Comparison of ENCODE assay signal across 8 mouse cellular contexts in the genomic region with DNA sequence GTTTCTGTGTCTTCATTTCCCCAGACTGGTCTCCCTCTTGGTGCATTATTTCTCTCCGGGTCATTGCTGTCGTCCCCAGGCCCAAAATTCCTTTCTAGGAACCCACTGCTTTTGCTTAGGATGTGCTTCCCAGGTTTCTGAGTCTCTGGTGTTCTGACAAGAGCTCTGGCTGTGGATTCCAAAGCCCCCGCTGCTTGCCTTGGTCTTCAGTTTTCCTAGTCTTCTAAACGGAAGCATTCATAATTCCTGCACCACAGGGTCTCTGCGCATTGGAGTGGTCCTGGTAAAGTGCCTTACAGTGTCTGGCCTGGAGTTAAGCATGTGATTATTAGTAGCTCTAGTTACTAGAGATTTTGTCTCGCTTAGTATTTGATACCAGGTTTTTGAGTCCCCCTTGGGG. TPM values are rescaled to one million over a fixed set of nuclear protein-coding genes. Genes with fewer than 3 reads are reported as not detected.
A peak's percentile ranks its signal among the peaks of the same experiment; 100 is the strongest.
DNase-seq lines count a peak whose midpoint lies in the region; ATAC-seq and TF ChIP-seq lines count a peak whose summit lies in the region.

No protein-coding gene starts in this region.

- TF ChIP-seq CTCF in gastrocnemius, adult 2 months (IDR thresholded peaks at IDR 0.05) = no peak
- TF ChIP-seq CTCF in C2C12 (IDR thresholded peaks at IDR 0.05; ENCODE audit: control insufficient read depth, insufficient read depth, insufficient read length) = no peak
- no peak for TF ChIP-seq CTCF in liver, postnatal 0 days (IDR thresholded peaks at IDR 0.05; ENCODE audit: low read depth)

- H3K4me3 ChIP-seq in gastrocnemius, adult 2 months = peak overlapping the region; percentile 100
- H3K4me3 ChIP-seq in C2C12 (ENCODE audit: insufficient read depth, poor library complexity, severe bottlenecking) = peak overlapping the region; percentile 60
- peak overlapping the region; percentile 98 for H3K4me3 ChIP-seq in forebrain, embryonic 13.5 days
- peak overlapping the region; percentile 90 for H3K4me3 ChIP-seq in liver, postnatal 0 days (ENCODE audit: low read depth, low read length)

- H3K79me3 ChIP-seq in C2C12 (ENCODE audit: low read depth) = peaks cover 51% of the 10 kb centered on the region

- TF ChIP-seq EP300 in liver, postnatal 0 days (IDR thresholded peaks at IDR 0.05; ENCODE audit: low read depth) = no peak

- H3ac ChIP-seq in C2C12 (ENCODE audit: control insufficient read depth, insufficient read length, low read depth) = peak overlapping the region; percentile 87

- DNase-seq in gastrocnemius, adult 2 months = no peak
- no peak for DNase-seq in gastrocnemius, adult 8-10 months (ENCODE audit: low spot score in 2 of 2)
- no peak for DNase-seq in liver, postnatal 0 days
- DNase-seq in left cerebral cortex, postnatal 25 days (ENCODE audit: low spot score in 2 of 2) = no peak
- DNase-seq in cerebellum, adult 11-12 months = no peak
- no peak for DNase-seq in kidney, postnatal 36 days

- ATAC-seq in forebrain, embryonic 13.5 days = no peak
- no peak for ATAC-seq in liver, postnatal 0 days

- H3K36me3 ChIP-seq in C2C12 (ENCODE audit: control insufficient read depth, insufficient read depth) = peaks cover 58% of the 10 kb centered on the region
- H3K36me3 ChIP-seq in forebrain, embryonic 13.5 days (ENCODE audit: poor library complexity, severe bottlenecking) = peaks cover 63% of the 10 kb centered on the region
- peaks cover 55% of the 10 kb centered on the region for H3K36me3 ChIP-seq in liver, postnatal 0 days (replicated peaks; ENCODE audit: insufficient read depth, low read length)

- H3K4me2 ChIP-seq in forebrain, embryonic 13.5 days = peak overlapping the region; percentile 93
- H3K4me2 ChIP-seq in liver, postnatal 0 days (ENCODE audit: low read depth, low read length) = peak overlapping the region; percentile 84

- peaks cover 74% of the 10 kb centered on the region for H3K79me2 ChIP-seq in C2C12 (ENCODE audit: control insufficient read depth, insufficient read depth)

- H3K27ac ChIP-seq in gastrocnemius, adult 2 months = peak overlapping the region; percentile 97
- H3K27ac ChIP-seq in forebrain, embryonic 13.5 days = peak overlapping the region; percentile 88
- H3K27ac ChIP-seq in liver, postnatal 0 days (ENCODE audit: low read depth) = peak overlapping the region; percentile 98

- WGBS in forebrain, embryonic 13.5 days = 21% methylated on average over 6 of the region's 6 CpGs
- 10% methylated on average over 6 of the region's 6 CpGs for WGBS in liver, postnatal 0 days (ENCODE audit: insufficient replicate concordance)

- peak overlapping the region; percentile 99 for H3K9ac ChIP-seq in forebrain, embryonic 13.5 days
- peak overlapping the region; percentile 96 for H3K9ac ChIP-seq in liver, postnatal 0 days (replicated peaks)

- intact Hi-C loops in gastrocnemius, adult 2 months (cut with DNase I) = loop anchor here (1.0 to 2.0 kb wide), 2 partner anchors 19 to 44 kb away; a partner anchor contains a TSS
- intact Hi-C loops in left cerebral cortex, postnatal 25 days (cut with DNase I) = loop anchor here (1.0 to 10.0 kb wide), 3 partner anchors 19 to 1094 kb away; a partner anchor contains a TSS

- no peaks in the 10 kb centered on the region for H3K9me3 ChIP-seq in forebrain, embryonic 13.5 days (replicated peaks)
- no peaks in the 10 kb centered on the region for H3K9me3 ChIP-seq in liver, postnatal 0 days (ENCODE audit: low read length)

- H3K4me1 ChIP-seq in forebrain, embryonic 13.5 days = peaks cover 20% of the 10 kb centered on the region
- peaks cover 39% of the 10 kb centered on the region for H3K4me1 ChIP-seq in liver, postnatal 0 days (ENCODE audit: insufficient read depth)

- no peaks in the 10 kb centered on the region for H3K27me3 ChIP-seq in C2C12 (ENCODE audit: control insufficient read depth, insufficient read depth, insufficient read length)
- no peaks in the 10 kb centered on the region for H3K27me3 ChIP-seq in forebrain, embryonic 13.5 days
- H3K27me3 ChIP-seq in liver, postnatal 0 days (ENCODE audit: insufficient read depth, low read length) = no peaks in the 10 kb centered on the region

TF ChIP-seq in C2C12, 6 proteins besides CTCF, POLR2A, EP300 and RAD21:
- TF ChIP-seq USF1 (IDR thresholded peaks at IDR 0.05; ENCODE audit: low read depth) (no peak), MAX (IDR thresholded peaks at IDR 0.05) (no peak), MYOG (IDR thresholded peaks at IDR 0.05; ENCODE audit: control insufficient read depth, extremely low read depth, insufficient read length) (no peak), MYOD1 (IDR thresholded peaks at IDR 0.05; ENCODE audit: control insufficient read depth, insufficient read length, low read depth) (no peak), FOSL1 (IDR thresholded peaks at IDR 0.05; ENCODE audit: insufficient read depth, low read length, poor library complexity, severe bottlenecking) (no peak), CEBPB (IDR thresholded peaks at IDR 0.05; ENCODE audit: low read depth) (no peak)

RNA-seq across cellular contexts. Expression of a gene that starts 0.8 kb away (rescaled TPM):
- 100 to 1,000 TPM; 165 to 171 TPM for total RNA-seq in gastrocnemius, adult 2 months (2021)
- total RNA-seq in gastrocnemius, adult 8-10 months (2022) = 100 to 1,000 TPM; 164 to 200 (median 181) TPM
- 102 TPM for polyA plus RNA-seq in C2C12 (2012; fragmentation: generic; extraction: Trizol)
- 60.5 and 68.9 TPM in 2 replicates for polyA plus RNA-seq in forebrain, embryonic 13.5 days (2015; fragmentation: Nextera tagmentation; extraction: Ambion mirVana)
- polyA plus RNA-seq in liver, postnatal 0 days (2015; fragmentation: Nextera tagmentation; extraction: Ambion mirVana) = 34.7 and 38.0 TPM in 2 replicates
- total RNA-seq in left cerebral cortex, postnatal 25 days (2021) = 100 to 1,000 TPM; 454 to 461 TPM

RNA-seq across cellular contexts. Expression of a gene that starts 18.9 kb away (rescaled TPM):
- total RNA-seq in gastrocnemius, adult 2 months (2021) = 10 to 100 TPM; 50.0 to 51.0 TPM
- total RNA-seq in gastrocnemius, adult 8-10 months (2022) = 10 to 100 TPM; 38.2 to 52.9 (median 47.0) TPM
- polyA plus RNA-seq in C2C12 (2012; fragmentation: generic; extraction: Trizol) = 333 TPM
- polyA plus RNA-seq in forebrain, embryonic 13.5 days (2015; fragmentation: Nextera tagmentation; extraction: Ambion mirVana) = 149 and 152 TPM in 2 replicates
- polyA plus RNA-seq in liver, postnatal 0 days (2015; fragmentation: Nextera tagmentation; extraction: Ambion mirVana) = 34.7 and 36.8 TPM in 2 replicates
- 100 to 1,000 TPM; 171 to 180 TPM for total RNA-seq in left cerebral cortex, postnatal 25 days (2021)

RNA-seq across cellular contexts. Expression of a gene that starts 29.5 kb away (rescaled TPM):
- total RNA-seq in gastrocnemius, adult 2 months (2021) = 1 to 10 TPM; 3.0 to 4.1 TPM
- total RNA-seq in gastrocnemius, adult 8-10 months (2022) = 1 to 10 TPM; 1.5 to 3.7 (median 3.1) TPM
- 13.7 TPM for polyA plus RNA-seq in C2C12 (2012; fragmentation: generic; extraction: Trizol)
- 45.3 and 45.6 TPM in 2 replicates for polyA plus RNA-seq in forebrain, embryonic 13.5 days (2015; fragmentation: Nextera tagmentation; extraction: Ambion mirVana)
- 3.2 and 4.4 TPM in 2 replicates for polyA plus RNA-seq in liver, postnatal 0 days (2015; fragmentation: Nextera tagmentation; extraction: Ambion mirVana)
- total RNA-seq in left cerebral cortex, postnatal 25 days (2021) = 10 to 100 TPM; 36.8 to 41.7 TPM

RNA-seq across cellular contexts. Expression of a gene that starts 35.9 kb away (rescaled TPM):
- not detected for total RNA-seq in gastrocnemius, adult 2 months (2021)
- not detected for total RNA-seq in gastrocnemius, adult 8-10 months (2022)
- not detected for polyA plus RNA-seq in C2C12 (2012; fragmentation: generic; extraction: Trizol)
- polyA plus RNA-seq in forebrain, embryonic 13.5 days (2015; fragmentation: Nextera tagmentation; extraction: Ambion mirVana) = not detected in 2 replicates
- polyA plus RNA-seq in liver, postnatal 0 days (2015; fragmentation: Nextera tagmentation; extraction: Ambion mirVana) = not detected in 2 replicates
- not detected for total RNA-seq in left cerebral cortex, postnatal 25 days (2021)

RNA-seq across cellular contexts. Expression of a gene that starts 42.6 kb away (rescaled TPM):
- total RNA-seq in gastrocnemius, adult 2 months (2021) = 1 to 10 TPM; 2.8 to 3.9 TPM
- total RNA-seq in gastrocnemius, adult 8-10 months (2022) = 1 to 10 TPM; 2.3 to 3.0 (median 2.7) TPM
- polyA plus RNA-seq in C2C12 (2012; fragmentation: generic; extraction: Trizol) = 1.5 TPM
- polyA plus RNA-seq in forebrain, embryonic 13.5 days (2015; fragmentation: Nextera tagmentation; extraction: Ambion mirVana) = 5.6 and 8.4 TPM in 2 replicates
- 1.9 and 2.4 TPM in 2 replicates for polyA plus RNA-seq in liver, postnatal 0 days (2015; fragmentation: Nextera tagmentation; extraction: Ambion mirVana)
- 1 to 10 TPM; 5.4 to 6.5 TPM for total RNA-seq in left cerebral cortex, postnatal 25 days (2021)

Comparison
In these comparisons a context has a peak if more than half of its experiments do, and no peak if none do; other contexts are left out.
1. RNA of a gene that starts 29.5 kb away (total RNA-seq): 36.8 to 41.7 TPM in left cerebral cortex, postnatal 25 days; 3.0 to 4.1 TPM in gastrocnemius, adult 2 months and 1.5 to 3.7 TPM in gastrocnemius, adult 8-10 months; every median in the first group is over 4 times any median in the second.
2. Peak in every context shown above with its lines, with median percentiles within 50 percentile points of each other: H3K27ac ChIP-seq and H3K4me3 ChIP-seq.